Mouse (Mus musculus): Measurements from ENCODE around the gene Fem1a. TPM values are rescaled to one million over a fixed set of nuclear protein-coding genes. Genes with fewer than 3 reads are reported as not detected.
A peak's percentile ranks its signal among the peaks of the same experiment; 100 is the strongest.
"Not testable (repeated sequence)": the region's sequence is repeated elsewhere in the genome, so short reads cannot be mapped to it uniquely, and the experiment has no call there.

The Fem1a gene
- polyA plus RNA-seq, 1 experiment from 2014 or later: 18.9 TPM

DNA sequence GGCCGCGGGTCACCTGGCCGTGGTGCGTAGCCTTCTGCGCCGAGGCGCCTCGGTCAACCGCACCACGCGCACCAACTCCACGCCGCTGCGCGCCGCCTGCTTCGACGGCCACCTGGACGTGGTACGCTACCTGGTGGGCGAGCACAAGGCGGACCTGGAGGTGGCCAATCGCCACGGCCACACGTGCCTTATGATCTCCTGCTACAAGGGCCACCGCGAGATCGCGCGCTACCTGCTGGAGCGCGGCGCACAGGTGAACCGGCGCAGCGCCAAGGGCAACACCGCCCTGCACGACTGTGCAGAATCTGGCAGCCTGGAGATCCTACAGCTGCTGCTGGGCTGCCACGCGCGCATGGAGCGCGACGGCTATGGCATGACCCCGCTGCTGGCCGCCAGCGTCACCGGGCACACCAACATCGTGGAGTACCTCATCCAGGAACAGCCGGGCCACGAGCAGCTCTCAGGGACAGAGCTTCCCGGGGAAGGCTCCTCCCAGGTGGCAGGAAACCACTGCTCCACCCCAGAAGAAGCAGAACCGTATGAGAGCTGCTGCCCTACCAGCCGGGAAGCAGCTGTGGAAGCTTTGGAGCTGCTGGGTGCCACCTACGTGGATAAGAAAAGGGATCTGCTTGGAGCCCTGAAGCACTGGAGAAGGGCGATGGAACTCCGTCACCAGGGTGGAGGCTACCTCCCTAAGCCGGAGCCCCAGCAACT is 728 bp downstream of the Fem1a start:
- Histone ChIP-seq H3K4me2 (peak overlapping the region; percentile 99), H3K9ac (peak overlapping the region; percentile 80), H3K9me3 (no peaks in the 10 kb centered on the region), H3K27ac (peak overlapping the region; percentile 87), H3K36me3 (peaks cover 42% of the 10 kb centered on the region), H3K4me1 (replicated peaks) (peaks cover 61% of the 10 kb centered on the region), H3K4me3 (peak overlapping the region; percentile 69), H3K27me3 (0 out of 2 replicates have a peak, but pooled peaks cover 2% of the 10 kb centered on the region)
- ATAC-seq (ENCODE audit: low FRiP score): no peak
- 13% methylated on average over 48 of the region's 58 CpGs for WGBS

DNA sequence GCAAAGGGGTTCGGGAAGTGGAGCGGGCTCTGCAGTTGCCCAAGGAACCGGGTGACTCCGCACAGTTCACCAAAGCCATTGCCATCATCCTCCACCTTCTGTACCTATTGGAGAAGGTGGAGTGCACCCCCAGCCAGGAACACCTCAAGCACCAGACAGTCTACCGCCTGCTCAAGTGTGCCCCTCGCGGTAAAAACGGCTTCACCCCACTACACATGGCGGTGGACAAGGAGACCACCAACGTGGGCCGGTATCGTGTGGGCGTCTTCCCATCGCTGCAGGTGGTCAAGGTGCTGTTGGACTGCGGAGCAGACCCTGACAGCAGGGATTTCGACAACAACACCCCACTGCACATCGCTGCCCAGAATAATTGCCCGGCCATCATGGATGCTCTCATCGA is 1.7 kb downstream of the Fem1a start:
- H3K27me3 ChIP-seq; H3K9me3 ChIP-seq; H3K27ac ChIP-seq; ATAC-seq (ENCODE audit: low FRiP score): not testable (repeated sequence)
- Histone ChIP-seq H3K4me2 (peak overlapping the region; percentile 99), H3K36me3 (peaks cover 51% of the 10 kb centered on the region), H3K4me3 (peak overlapping the region; percentile 69; the same call in 1 of the 2 replicates), H3K9ac (peak overlapping the region; percentile 49; the same call in 1 of the 2 replicates), H3K4me1 (replicated peaks) (peaks cover 70% of the 10 kb centered on the region)
- WGBS: 94% methylated on average over 19 of the region's 19 CpGs

DNA sequence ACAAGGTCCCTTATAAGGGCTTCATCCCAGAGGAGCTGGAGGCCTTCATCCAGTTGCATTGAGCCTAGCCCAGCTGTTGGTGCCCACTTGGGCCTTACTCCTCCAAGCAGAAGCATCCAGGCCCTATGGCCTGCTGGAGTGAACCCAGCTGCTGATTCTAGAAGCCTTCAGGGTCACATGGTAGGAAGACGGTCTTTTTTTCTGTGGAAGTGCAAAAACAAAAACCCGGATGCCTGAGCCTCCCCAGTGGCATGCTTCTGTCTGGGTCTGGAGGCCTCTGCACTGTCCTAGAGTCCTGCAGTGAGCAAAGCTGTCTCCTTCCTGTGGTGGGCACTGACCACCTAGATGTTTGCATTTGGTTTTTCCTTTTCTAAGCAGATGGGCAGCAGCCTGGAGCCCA is 2.2 kb downstream of the Fem1a start:
- not testable (repeated sequence) for ATAC-seq (ENCODE audit: low FRiP score); H3K4me3 ChIP-seq; H3K27ac ChIP-seq; H3K27me3 ChIP-seq; H3K9me3 ChIP-seq
- WGBS: 82% methylated on average over 2 of the region's 2 CpGs
- H3K4me1 ChIP-seq (replicated peaks): peaks cover 71% of the 10 kb centered on the region
- peaks cover 51% of the 10 kb centered on the region for H3K36me3 ChIP-seq
- H3K4me2 ChIP-seq: peak overlapping the region; percentile 40
- peak overlapping the region; percentile 49; the same call in 1 of the 2 replicates for H3K9ac ChIP-seq

DNA sequence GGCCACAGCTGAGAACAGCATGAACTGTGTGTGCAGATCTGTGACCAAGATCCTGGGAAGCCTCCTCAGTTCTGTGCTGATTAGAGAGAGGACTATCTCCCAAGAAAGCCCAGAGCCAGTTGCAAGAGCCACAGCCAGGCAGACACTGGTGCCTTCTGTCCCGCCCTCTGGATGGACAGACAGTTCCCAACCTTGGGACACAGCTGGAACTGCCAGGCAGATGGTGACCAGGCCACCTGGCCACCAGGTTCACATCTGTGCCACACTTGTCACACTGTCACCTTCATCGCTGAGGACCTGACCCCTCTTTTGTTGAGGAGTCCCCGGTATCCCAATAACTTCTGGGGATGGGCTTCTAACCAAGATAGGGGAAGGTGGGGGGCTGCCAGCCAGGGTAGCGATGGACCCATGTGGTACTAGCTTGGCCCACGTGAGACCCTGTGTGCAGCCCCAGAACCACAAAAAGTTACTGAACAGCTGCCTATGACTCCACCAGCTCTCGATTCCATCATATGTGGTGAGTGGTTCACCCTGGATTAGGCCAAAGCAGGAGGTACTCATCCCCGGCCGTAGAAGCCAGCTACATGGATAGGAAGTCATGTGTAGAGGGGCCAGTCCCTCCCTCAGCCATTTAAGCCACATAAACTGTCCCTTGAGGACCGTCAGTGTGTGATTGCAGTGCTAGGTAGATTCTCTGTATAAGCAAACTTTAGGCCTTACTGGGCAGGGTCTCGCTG is 2.9 kb downstream of the Fem1a start:
- peak overlapping the region; percentile 49 for H3K9ac ChIP-seq
- H3K4me3 ChIP-seq: no peak overlapping the region; the same call in 1 of the 2 replicates
- H3K9me3 ChIP-seq: no peaks in the 10 kb centered on the region
- H3K4me1 ChIP-seq (replicated peaks): peaks cover 75% of the 10 kb centered on the region
- ATAC-seq (ENCODE audit: low FRiP score): no peak
- H3K27ac ChIP-seq: no peak overlapping the region
- H3K4me2 ChIP-seq: peak overlapping the region; percentile 40
- no peaks in the 10 kb centered on the region for H3K27me3 ChIP-seq
- 91% methylated on average over 10 of the region's 10 CpGs for WGBS
- H3K36me3 ChIP-seq: peaks cover 51% of the 10 kb centered on the region

DNA sequence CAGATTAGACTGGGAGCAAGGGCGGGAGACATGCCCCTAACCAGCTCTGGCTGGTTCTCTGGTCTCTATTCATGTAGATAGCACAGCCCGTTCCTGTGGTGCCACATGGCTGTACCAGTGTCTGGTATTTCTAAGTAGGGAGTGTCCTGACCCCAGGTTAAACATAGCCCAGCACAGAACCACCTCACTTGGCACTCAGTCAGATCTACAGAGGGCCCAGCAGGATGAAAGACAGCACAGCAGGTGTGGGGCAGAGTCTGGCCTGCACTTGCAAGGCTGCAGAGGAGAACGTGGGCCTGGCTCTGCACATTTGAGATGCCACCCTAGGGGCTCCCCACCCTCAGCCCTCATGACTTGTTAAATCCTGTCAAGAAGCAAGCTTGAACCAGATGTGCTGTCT is 4.6 kb downstream of the Fem1a start:
- Histone ChIP-seq H3K27ac (no peak overlapping the region), H3K27me3 (no peaks in the 10 kb centered on the region), H3K36me3 (peaks cover 64% of the 10 kb centered on the region), H3K4me1 (replicated peaks) (peaks cover 64% of the 10 kb centered on the region), H3K9me3 (no peaks in the 10 kb centered on the region), H3K4me3 (no peak overlapping the region), H3K9ac (peak overlapping the region; percentile 49; the same call in 1 of the 2 replicates), H3K4me2 (no peak overlapping the region)
- WGBS: 75% methylated on average over 3 of the region's 3 CpGs
- no peak for ATAC-seq (ENCODE audit: low FRiP score)

GRCm38 (mm10) chr17:56262645-56263094 is 6.1 kb downstream of the Fem1a start:
- H3K4me3 ChIP-seq: no peak overlapping the region
- H3K9ac ChIP-seq: peak overlapping the region; percentile 9; the same call in 1 of the 2 replicates
- no peak overlapping the region for H3K27ac ChIP-seq
- peaks cover 60% of the 10 kb centered on the region for H3K4me1 ChIP-seq (replicated peaks)
- no peaks in the 10 kb centered on the region for H3K27me3 ChIP-seq
- no peak overlapping the region for H3K4me2 ChIP-seq
- 94% methylated on average over 3 of the region's 3 CpGs for WGBS
- no peak for ATAC-seq (ENCODE audit: low FRiP score)
- peaks cover 64% of the 10 kb centered on the region for H3K36me3 ChIP-seq
- no peaks in the 10 kb centered on the region for H3K9me3 ChIP-seq

DNA sequence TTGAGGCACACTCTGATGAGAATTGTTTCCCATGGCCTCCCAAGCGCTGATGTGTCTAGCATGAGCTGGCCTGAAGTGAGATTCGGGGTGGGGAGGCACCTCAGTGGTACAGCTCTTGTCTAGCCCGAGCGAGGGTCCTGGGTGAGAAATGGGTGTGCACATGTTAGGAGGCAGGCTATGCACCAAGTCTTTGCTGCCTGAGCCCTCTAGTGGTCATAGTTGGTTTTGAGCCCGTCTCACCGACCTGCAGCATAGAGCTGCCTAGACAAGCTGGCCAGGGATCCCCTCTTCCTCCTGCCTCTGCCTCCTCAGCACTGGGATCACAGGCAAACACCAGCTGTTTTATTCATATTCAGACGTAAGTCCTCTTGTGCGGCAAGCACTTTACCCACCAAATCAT is 7.4 kb downstream of the Fem1a start:
- peak; percentile 57 for ATAC-seq (ENCODE audit: low FRiP score)
- 22% methylated on average over 8 of the region's 8 CpGs for WGBS
- Histone ChIP-seq H3K27ac (no peak overlapping the region), H3K36me3 (peaks cover 54% of the 10 kb centered on the region), H3K27me3 (no peaks in the 10 kb centered on the region), H3K9ac (no peak overlapping the region), H3K4me3 (no peak overlapping the region), H3K9me3 (no peaks in the 10 kb centered on the region), H3K4me1 (replicated peaks) (peaks cover 48% of the 10 kb centered on the region), H3K4me2 (no peak overlapping the region)

DNA sequence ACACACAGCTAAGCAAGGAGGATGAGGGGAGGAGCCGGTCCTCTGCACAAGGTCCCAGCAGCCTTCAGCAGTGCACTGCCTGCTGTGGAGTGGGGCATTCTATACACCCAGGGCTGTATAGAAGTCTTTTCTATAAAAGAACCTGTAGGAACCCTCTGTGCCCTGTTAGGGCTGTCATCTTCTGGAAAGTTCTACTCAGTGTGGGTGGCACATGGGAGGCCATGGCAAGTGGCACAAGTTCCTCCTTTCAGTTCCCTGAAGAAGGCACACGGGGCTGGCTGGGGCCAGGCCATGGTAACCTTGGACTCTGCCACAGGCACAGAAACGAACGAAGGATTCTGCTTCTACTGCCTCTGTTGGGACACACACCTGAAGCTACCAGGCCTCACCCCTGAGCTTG is 8.4 kb downstream of the Fem1a start:
- Histone ChIP-seq H3K4me2 (no peak overlapping the region), H3K9me3 (no peaks in the 10 kb centered on the region), H3K36me3 (peaks cover 44% of the 10 kb centered on the region), H3K4me3 (no peak overlapping the region), H3K27ac (no peak overlapping the region), H3K4me1 (replicated peaks) (peaks cover 45% of the 10 kb centered on the region), H3K9ac (no peak overlapping the region), H3K27me3 (no peaks in the 10 kb centered on the region)
- no peak for ATAC-seq (ENCODE audit: low FRiP score)
- 92% methylated on average over 4 of the region's 4 CpGs for WGBS

DNA sequence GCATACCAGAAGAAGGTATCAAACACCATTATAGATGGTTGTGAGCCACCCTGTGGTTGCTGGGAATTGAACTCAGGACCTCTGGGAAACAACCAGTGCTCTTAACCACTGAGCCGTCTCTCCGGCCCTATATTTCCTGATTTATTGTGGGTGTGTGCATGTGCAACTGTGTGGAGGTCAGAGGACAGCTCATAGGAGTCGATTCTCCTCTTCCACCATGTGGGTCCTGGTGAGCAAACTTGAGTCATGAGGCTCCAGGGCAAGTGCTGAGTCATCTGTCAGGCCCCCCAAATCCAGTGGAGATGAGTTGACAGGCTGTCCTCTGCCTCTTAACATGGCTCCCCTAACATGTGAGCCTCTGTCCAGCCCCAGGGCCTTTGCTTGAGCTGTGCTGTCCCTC is 9.3 kb downstream of the Fem1a start:
- Histone ChIP-seq H3K36me3 (peaks cover 36% of the 10 kb centered on the region), H3K27me3 (no peaks in the 10 kb centered on the region), H3K9me3 (no peaks in the 10 kb centered on the region), H3K4me3 (no peak overlapping the region), H3K4me1 (replicated peaks) (peaks cover 36% of the 10 kb centered on the region), H3K27ac (no peak overlapping the region), H3K9ac (no peak overlapping the region), H3K4me2 (no peak overlapping the region)
- WGBS: 92% methylated on average over 3 of the region's 3 CpGs
- ATAC-seq (ENCODE audit: low FRiP score): no peak

GRCm38 (mm10) chr17:56266271-56266670 is 9.7 kb downstream of the Fem1a start:
- no peaks in the 10 kb centered on the region for H3K9me3 ChIP-seq
- 71% methylated on average over 3 of the region's 3 CpGs for WGBS
- no peak overlapping the region for H3K27ac ChIP-seq
- no peak overlapping the region for H3K4me3 ChIP-seq
- H3K27me3 ChIP-seq: no peaks in the 10 kb centered on the region
- H3K4me2 ChIP-seq: no peak overlapping the region
- H3K4me1 ChIP-seq (replicated peaks): peaks cover 32% of the 10 kb centered on the region
- no peak for ATAC-seq (ENCODE audit: low FRiP score)
- H3K9ac ChIP-seq: no peak overlapping the region
- peaks cover 36% of the 10 kb centered on the region for H3K36me3 ChIP-seq

GRCm38 (mm10) chr17:56269153-56269630 is 12.6 kb downstream of the Fem1a start:
- ATAC-seq (ENCODE audit: low FRiP score): peak; percentile 83
- 22% methylated on average over 12 of the region's 12 CpGs for whole genome bisulfite sequencing
- Histone ChIP-seq H3K4me2 (peak overlapping the region; percentile 69), H3K36me3 (peaks cover 21% of the 10 kb centered on the region), H3K4me3 (peak overlapping the region; percentile 40), H3K4me1 (replicated peaks) (peaks cover 9% of the 10 kb centered on the region), H3K9ac (peak overlapping the region; percentile 74), H3K27ac (peak overlapping the region; percentile 87), H3K27me3 (no peaks in the 10 kb centered on the region), H3K9me3 (no peaks in the 10 kb centered on the region)

GRCm38 (mm10) chr17:56269741-56270140 is 13.1 kb downstream of the Fem1a start:
- H3K9ac ChIP-seq: peak overlapping the region; percentile 74
- WGBS: 83% methylated on average over 3 of the region's 3 CpGs
- no peaks in the 10 kb centered on the region for H3K9me3 ChIP-seq
- H3K27me3 ChIP-seq: no peaks in the 10 kb centered on the region
- peaks cover 9% of the 10 kb centered on the region for H3K4me1 ChIP-seq (replicated peaks)
- peak overlapping the region; percentile 69 for H3K4me2 ChIP-seq
- peaks cover 18% of the 10 kb centered on the region for H3K36me3 ChIP-seq
- H3K4me3 ChIP-seq: peak overlapping the region; percentile 40
- peak overlapping the region; percentile 87 for H3K27ac ChIP-seq
- peak; percentile 43 for ATAC-seq (ENCODE audit: low FRiP score)
